Mouse (Mus musculus) kidney, adult 2 months (tissue): ENCODE results near the gene Plekha6. TPM values are rescaled to one million over a fixed set of nuclear protein-coding genes. Genes with fewer than 3 reads are reported as not detected.
A peak's percentile ranks its signal among the peaks of the same experiment; 100 is the strongest.

Experiments used
- DNase-seq: peaks from one replicate; pipeline ENCODE4 v3.0.0; 2021
- H3K27ac ChIP-seq: fragments of 200-500 bp; 2 replicates; pipeline ENCODE4 v1.5.1; 2012; ENCODE audit warnings: low read depth, low read length, control low read depth, inconsistent platforms; ENCODE audit not compliant: insufficient read depth
- H3K27me3 ChIP-seq: fragments of 200-500 bp; replicated peaks from 2 replicates; pipeline ENCODE4 v1.6.1; 2012; ENCODE audit warnings: mild to moderate bottlenecking, moderate library complexity, low read length, inconsistent platforms; ENCODE audit not compliant: control insufficient read depth, insufficient read depth
- H3K36me3 ChIP-seq: fragments of 200-500 bp; 2 replicates; pipeline ENCODE4 v1.6.1; 2012; ENCODE audit warnings: mild to moderate bottlenecking, moderate library complexity, low read length, inconsistent platforms; ENCODE audit not compliant: control insufficient read depth, insufficient read depth
- H3K4me1 ChIP-seq: fragments of 200-500 bp; 2 replicates; pipeline ENCODE4 v1.6.1; 2011; ENCODE audit warnings: low read length; ENCODE audit not compliant: control insufficient read depth, insufficient read depth
- H3K4me3 ChIP-seq: fragments of 200-500 bp; 2 replicates; pipeline ENCODE4 v1.5.1; 2011; ENCODE audit warnings: mild to moderate bottlenecking, low read depth, low read length, control low read depth; ENCODE audit not compliant: insufficient read depth
- CTCF ChIP-seq: fragments of 200-500 bp; conservative IDR thresholded peaks from 2 replicates; pipeline ENCODE4 v1.5.1; 2011; ENCODE audit warnings: low read depth, mild to moderate bottlenecking, control low read depth, low read length, moderate library complexity, mixed read lengths; ENCODE audit not compliant: insufficient read depth, insufficient read length
- POLR2A ChIP-seq: fragments of 200-500 bp; IDR thresholded peaks from one replicate; pipeline ENCODE4 v1.6.1; 2011; ENCODE audit warnings: low read depth, low read length, control low read depth
- WGBS: fragments of 180-500 bp; shearing (Covaris S2); methylation state at CpG from one replicate; pipeline ENCODE4 v1.1.7; 2018; 5-methylcytosine and 5-hydroxymethylcytosine counted together
- polyA plus RNA-seq: library from polyadenylated mRNA; depleted of rRNA; stranded (reverse); fragments of >200 nt; gene quantifications from 2 replicates; pipeline ENCODE4 v1.2.3, GENCODE M21; 2012

The Plekha6 gene
- polyA plus RNA-seq, 1 experiment: 91.4 TPM

DNA sequence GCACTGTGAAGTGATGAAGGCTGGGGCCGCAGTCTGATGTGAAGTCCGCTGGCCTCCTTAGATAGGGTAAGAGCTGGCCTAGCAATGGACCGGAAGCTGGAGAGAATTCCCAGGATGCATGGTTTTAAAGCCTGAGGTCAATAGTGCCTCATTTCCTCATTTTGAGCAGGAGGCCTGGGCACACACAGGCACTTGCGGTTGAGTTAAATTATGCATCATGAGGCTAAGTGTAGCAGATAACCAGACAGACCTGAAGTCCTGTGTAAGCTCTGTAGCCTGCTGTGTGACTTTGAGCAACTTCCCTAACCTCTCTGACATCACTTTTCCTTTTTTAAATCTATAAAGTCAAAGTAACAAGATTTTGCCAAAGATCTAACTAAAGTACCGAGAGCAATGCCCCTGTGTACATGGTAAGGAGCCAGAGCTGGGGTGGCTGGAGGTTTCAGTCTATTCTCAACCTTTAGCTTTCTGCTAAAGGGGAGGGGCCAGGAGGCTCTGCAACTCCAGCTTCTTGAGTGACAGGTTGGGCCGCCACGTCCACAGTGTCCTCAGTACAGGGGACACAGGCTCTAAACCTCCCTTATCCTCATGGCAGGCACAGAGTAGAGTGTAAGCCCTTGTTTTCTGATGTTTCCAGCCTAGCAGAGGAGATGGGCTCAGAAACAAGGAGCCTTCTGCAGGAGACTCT, 50.8 kb downstream of the Plekha6 start:
- H3K27me3 ChIP-seq: no peaks in the 10 kb centered on the region
- no peak for DNase-seq
- peak overlapping the region; percentile 29; the same call in 1 of the 2 replicates for H3K27ac ChIP-seq
- no peak overlapping the region for H3K4me3 ChIP-seq
- H3K36me3 ChIP-seq: no peaks in the 10 kb centered on the region
- TF ChIP-seq POLR2A (no peak), CTCF (no peak)
- H3K4me1 ChIP-seq: peaks cover 36% of the 10 kb centered on the region
- WGBS: 63% methylated on average over 7 of the region's 7 CpGs

DNA sequence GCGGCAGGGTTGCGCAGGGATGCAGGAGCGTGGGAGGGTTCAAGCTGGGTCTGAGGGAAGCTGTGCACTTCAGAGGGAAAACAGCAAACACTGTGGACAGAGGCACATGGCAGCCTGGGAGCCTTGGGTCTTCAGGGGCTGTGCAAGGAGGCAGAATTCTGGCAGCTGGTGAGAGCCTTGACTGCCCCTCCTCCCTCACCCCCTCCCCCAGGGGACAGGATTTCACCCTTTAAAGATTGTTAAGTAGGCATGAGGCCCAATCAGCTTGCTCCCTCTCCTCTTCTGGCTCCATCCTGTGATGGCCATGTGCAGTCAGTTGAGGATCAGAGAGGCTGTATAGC, 51.3 kb downstream of the Plekha6 start:
- Histone ChIP-seq H3K27ac (no peak overlapping the region), H3K27me3 (no peaks in the 10 kb centered on the region), H3K36me3 (no peaks in the 10 kb centered on the region), H3K4me1 (peaks cover 31% of the 10 kb centered on the region), H3K4me3 (no peak overlapping the region)
- WGBS: 96% methylated on average over 3 of the region's 3 CpGs
- TF ChIP-seq CTCF: no peak
- TF ChIP-seq POLR2A: no peak
- no peak for DNase-seq

DNA sequence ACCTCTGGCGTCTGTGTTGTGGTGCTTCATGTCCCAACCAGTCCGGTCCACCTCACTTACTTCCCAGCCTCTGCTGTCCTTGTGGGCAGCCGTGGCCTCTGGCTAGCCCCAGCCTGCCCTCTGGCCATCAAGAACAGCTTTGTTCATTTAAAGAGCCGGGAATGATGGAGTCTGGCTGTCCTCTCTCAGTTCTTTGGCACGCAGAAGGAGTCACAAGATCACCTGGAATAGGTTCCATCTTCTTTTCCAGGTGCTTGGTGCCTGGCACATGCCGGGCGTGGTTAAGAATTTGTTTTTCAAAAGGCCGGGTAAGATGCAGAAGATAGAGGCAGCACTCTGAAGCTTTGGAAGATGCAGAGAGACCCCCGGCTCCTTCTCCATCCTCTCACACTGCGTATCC, 51.7 kb downstream of the Plekha6 start:
- no peak overlapping the region for H3K27ac ChIP-seq

DNA sequence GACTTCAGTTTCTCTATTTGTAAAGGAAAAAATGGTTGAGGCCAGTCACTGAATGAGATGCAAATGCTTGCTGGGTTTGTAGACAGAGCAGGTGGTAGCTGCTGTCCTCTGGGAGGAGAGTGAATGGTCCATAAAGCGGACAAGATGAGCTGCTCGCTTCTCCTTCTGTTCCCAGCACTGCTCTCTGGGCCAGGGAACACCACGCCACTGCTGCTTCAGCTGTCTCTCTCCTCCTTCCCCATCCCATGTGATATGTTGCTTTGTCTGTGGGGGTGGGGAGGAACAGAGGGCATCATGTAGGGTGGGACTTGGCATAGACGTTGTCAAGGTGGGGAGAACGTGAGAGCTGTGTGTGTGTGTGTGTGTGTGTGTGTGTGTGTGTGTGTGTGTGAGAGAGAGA, 53.0 kb downstream of the Plekha6 start:
- no peak for DNase-seq
- Histone ChIP-seq H3K4me1 (peaks cover 31% of the 10 kb centered on the region), H3K36me3 (no peaks in the 10 kb centered on the region), H3K4me3 (no peak overlapping the region), H3K27me3 (no peaks in the 10 kb centered on the region), H3K27ac (no peak overlapping the region)
- WGBS: 63% methylated on average over 5 of the region's 5 CpGs
- TF ChIP-seq POLR2A (no peak), CTCF (no peak)

More for the DNA sequence above, 51.7 kb downstream of the Plekha6 start:
- Histone ChIP-seq H3K27me3 (no peaks in the 10 kb centered on the region), H3K4me3 (no peak overlapping the region), H3K4me1 (peaks cover 26% of the 10 kb centered on the region), H3K36me3 (no peaks in the 10 kb centered on the region)
- peak; percentile 71 for DNase-seq
- TF ChIP-seq CTCF (no peak), POLR2A (no peak)
- WGBS: 63% methylated on average over 10 of the region's 10 CpGs

- no peak for DNase-seq
- WGBS: 87% methylated on average over 1 of the region's 1 CpGs
- H3K27me3 ChIP-seq: no peaks in the 10 kb centered on the region
- H3K4me3 ChIP-seq: no peak overlapping the region
- TF ChIP-seq POLR2A: no peak
- TF ChIP-seq CTCF: no peak
- H3K27ac ChIP-seq: no peak overlapping the region
- H3K36me3 ChIP-seq: no peaks in the 10 kb centered on the region
- H3K4me1 ChIP-seq: peaks cover 34% of the 10 kb centered on the region
These were observed 55.1 kb downstream of the Plekha6 start for GRCm38 (mm10) chr1:133219106-133219505.

DNA sequence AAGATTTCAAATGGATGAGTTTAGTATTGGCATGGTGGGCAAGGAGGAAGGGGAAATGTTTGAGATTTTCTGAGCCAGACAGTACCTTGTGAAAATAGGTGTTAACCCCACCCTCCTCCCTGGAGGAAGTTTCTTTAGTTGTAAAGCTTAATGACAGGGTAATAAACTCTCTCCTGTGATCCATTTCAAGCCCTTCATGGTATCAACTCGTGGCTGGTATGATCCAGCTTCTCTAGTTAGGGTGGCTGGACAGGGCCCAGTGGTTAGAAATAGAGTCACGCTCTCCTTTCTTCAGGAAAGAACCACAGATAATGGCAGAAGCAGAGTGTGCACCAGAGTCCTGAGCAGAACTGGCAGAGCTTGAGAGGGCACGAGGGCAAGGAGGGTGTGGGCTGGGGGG, 57.4 kb downstream of the Plekha6 start:
- 27% methylated on average over 3 of the region's 3 CpGs for WGBS
- TF ChIP-seq CTCF (no peak), POLR2A (no peak)
- peak; percentile 33 for DNase-seq
- H3K27me3 ChIP-seq: no peaks in the 10 kb centered on the region
- H3K4me3 ChIP-seq: no peak overlapping the region
- H3K36me3 ChIP-seq: no peaks in the 10 kb centered on the region
- H3K4me1 ChIP-seq: peaks cover 30% of the 10 kb centered on the region
- no peak overlapping the region for H3K27ac ChIP-seq

DNA sequence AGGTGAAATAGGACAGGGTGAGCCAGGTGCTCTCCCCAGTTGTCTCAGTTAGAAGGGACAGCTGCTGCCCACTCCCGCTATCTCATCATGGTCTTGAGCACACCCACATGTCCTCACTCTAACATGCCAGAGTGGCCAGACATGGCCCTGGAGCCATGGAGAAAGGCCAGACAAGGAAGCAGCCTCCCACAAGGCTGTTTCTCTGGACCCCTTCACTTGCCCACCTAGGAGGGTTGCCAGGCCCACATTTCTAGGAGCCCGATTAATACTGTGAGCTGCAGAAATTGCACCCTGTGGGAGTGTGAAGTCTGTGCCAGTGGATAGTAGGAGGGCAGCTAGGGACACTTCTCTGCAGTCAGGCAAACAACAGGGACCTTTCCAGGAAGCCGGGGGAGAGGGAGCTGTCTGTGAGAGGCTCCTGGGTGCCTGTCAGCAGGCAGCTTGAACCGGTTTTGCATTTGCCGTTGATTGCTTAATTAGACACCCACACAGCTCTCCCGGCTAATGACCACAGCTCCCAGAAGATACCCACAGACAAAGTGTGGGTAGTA, 58.5 kb downstream of the Plekha6 start:
- H3K27me3 ChIP-seq: no peaks in the 10 kb centered on the region
- 33% methylated on average over 6 of the region's 6 CpGs for WGBS
- H3K4me3 ChIP-seq: no peak overlapping the region
- TF ChIP-seq CTCF (no peak), POLR2A (no peak)
- H3K36me3 ChIP-seq: no peaks in the 10 kb centered on the region
- H3K27ac ChIP-seq: 0 out of 2 replicates have a peak overlapping the region, but pooled peaks have one; percentile 18
- peak; percentile 76 for DNase-seq
- H3K4me1 ChIP-seq: peaks cover 37% of the 10 kb centered on the region
